Mouse (Mus musculus): ENCODE data around the gene Ptprb. TPM values are rescaled to one million over a fixed set of nuclear protein-coding genes. Genes with fewer than 3 reads are reported as not detected.

The Ptprb gene
- polyA plus RNA-seq, 1 experiment from 2014 or later, result 3.0 TPM

DNA sequence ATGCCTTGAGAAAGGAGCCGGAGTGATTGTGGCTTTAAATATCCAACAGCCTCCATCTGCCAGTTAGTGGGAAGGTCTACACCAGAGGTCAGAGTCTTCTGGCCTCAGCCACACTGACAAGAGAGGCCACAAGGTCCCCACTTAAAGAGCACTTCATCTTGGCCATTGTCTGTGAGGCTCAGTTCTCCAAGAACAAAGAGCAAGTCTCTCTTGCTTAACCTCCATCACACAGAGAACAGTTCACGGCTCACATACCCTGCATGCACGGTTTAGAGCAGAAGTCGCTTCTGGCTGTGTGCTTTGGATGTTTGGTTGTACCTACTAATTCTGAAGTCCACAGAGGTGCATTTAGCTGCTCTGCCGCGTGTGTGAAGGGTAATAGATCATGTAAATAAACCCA is 113.5 kb downstream of the Ptprb start:
- Histone ChIP-seq H3K9ac (no peak overlapping the region), H3K27ac (no peak overlapping the region), H3K4me3 (no peak overlapping the region), H3K36me3 (no peaks in the 10 kb centered on the region), H3K27me3 (0 out of 2 replicates have a peak, but pooled peaks cover 11% of the 10 kb centered on the region), H3K9me3 (no peaks in the 10 kb centered on the region), H3K4me1 (replicated peaks) (peaks cover 14% of the 10 kb centered on the region), H3K4me2 (no peak overlapping the region)
- WGBS, result 30% methylated on average over 6 of the region's 6 CpGs
- ATAC-seq (ENCODE audit: low FRiP score), result no peak

DNA sequence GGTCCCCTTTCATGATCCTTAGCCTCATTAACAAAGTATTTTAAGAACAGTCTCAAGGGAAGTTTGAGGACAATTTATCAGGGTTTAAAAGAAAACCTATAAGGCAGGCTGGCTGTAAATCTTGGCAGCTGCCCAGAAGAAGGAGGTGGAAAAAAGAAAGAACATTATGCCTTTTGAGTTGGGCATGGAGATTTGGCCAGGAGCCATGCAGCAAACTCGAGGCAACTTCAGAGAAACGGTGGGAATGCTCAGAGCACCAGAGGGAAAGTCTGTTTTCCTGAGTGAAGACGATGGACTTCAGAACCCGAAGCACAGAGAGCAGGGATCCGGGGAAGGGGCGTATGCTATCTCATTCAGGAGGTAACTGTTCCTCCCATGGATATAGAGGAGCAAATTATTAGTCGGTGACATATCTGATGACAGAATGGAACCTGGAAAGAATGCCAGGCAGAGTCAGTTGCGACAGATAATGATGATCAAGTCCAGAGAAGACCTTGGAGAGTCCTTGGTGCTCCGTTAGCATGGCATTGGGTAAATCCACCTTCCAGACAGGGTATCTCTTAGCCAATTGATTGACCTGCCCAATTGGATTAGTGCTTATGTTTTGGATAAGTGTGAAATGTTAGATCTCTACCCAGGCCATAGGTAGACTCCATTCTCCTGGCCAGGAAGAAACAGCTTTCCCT is 118.6 kb downstream of the Ptprb start:
- WGBS, result 75% methylated on average over 9 of the region's 9 CpGs
- Histone ChIP-seq H3K4me2 (no peak overlapping the region), H3K27me3 (0 out of 2 replicates have a peak, but pooled peaks cover 3% of the 10 kb centered on the region), H3K36me3 (no peaks in the 10 kb centered on the region), H3K4me3 (no peak overlapping the region), H3K9ac (no peak overlapping the region), H3K27ac (0 out of 2 replicates have a peak overlapping the region, but pooled peaks have one; percentile 8), H3K9me3 (no peaks in the 10 kb centered on the region), H3K4me1 (replicated peaks) (peaks cover 9% of the 10 kb centered on the region)
- no peak for ATAC-seq (ENCODE audit: low FRiP score)

DNA sequence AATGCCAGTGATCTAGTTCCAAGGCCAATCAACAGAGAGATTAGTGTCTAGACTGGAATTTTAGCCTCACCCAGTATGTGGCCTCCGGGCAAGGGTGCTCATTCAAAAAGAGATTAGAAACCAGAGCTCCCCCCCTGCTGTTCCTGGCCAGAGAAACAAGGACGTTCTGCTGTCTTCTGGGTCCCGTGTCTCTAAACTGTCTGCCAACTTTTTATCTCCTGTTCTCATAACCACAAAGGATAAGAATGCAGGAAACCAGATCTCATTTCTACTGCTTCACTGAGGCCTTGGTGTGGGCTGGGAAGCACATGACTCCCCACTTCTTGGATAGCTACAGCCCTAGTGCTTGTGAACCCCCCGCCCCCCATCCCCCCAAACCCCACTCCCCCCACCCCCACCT is 119.3 kb downstream of the Ptprb start:
- Histone ChIP-seq H3K36me3 (no peaks in the 10 kb centered on the region), H3K4me3 (no peak overlapping the region), H3K4me1 (replicated peaks) (peaks cover 7% of the 10 kb centered on the region; the same call in 1 of the 2 replicates), H3K27ac (no peak overlapping the region), H3K4me2 (no peak overlapping the region), H3K27me3 (0 out of 2 replicates have a peak, but pooled peaks cover 3% of the 10 kb centered on the region), H3K9me3 (no peaks in the 10 kb centered on the region), H3K9ac (no peak overlapping the region)
- WGBS, result 47% methylated on average over 4 of the region's 4 CpGs
- ATAC-seq (ENCODE audit: low FRiP score), result no peak

DNA sequence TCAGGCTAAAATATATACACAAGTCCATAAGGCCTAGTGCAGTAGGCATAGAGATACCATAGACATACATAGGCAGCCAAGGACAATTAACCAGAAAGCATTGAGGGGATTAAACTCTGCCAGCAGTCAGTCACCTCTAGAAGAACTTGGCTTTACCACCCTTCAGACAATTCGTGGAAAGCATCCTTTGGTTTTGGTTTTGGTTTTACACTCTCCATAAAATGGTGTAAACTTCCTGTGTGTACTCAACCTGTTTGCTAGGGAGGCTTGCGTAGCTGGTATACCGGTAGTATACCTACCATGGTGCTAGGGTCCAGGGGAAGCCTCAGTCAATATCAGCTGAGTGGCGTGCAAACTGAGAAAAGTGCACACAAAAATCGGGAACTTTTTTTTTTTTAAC is 121.0 kb downstream of the Ptprb start:
- H3K27ac ChIP-seq, result no peak overlapping the region
- no peak overlapping the region for H3K9ac ChIP-seq
- H3K4me1 ChIP-seq (replicated peaks), result peaks cover 7% of the 10 kb centered on the region; the same call in 1 of the 2 replicates
- H3K27me3 ChIP-seq, result no peaks in the 10 kb centered on the region
- no peak for ATAC-seq (ENCODE audit: low FRiP score)
- WGBS, result 85% methylated on average over 5 of the region's 5 CpGs
- H3K9me3 ChIP-seq, result no peaks in the 10 kb centered on the region
- H3K4me3 ChIP-seq, result no peak overlapping the region
- no peak overlapping the region for H3K4me2 ChIP-seq
- H3K36me3 ChIP-seq, result no peaks in the 10 kb centered on the region

DNA sequence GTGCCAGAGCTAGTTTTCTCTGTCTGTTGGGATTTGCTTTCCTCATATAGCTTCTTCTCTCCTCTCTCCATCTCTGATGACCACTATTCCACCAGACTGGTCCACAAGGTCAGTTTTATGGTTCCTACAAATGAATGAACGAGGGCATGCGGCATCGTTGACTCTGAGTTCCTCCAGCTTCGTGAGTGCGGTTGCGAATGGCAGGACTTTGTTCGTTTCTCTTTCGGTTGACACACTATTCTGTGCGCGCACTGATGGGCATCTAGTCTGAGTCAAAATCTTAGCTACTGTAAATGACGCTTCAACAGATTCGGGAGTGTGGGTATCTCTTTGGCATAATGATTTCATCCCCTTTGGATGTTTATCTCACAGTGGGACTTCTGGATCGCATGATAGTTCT is 121.6 kb downstream of the Ptprb start:
- Histone ChIP-seq H3K36me3 (no peaks in the 10 kb centered on the region), H3K9me3 (no peaks in the 10 kb centered on the region), H3K27ac (no peak overlapping the region), H3K4me3 (no peak overlapping the region), H3K9ac (no peak overlapping the region), H3K4me2 (no peak overlapping the region), H3K27me3 (no peaks in the 10 kb centered on the region), H3K4me1 (replicated peaks) (peaks cover 7% of the 10 kb centered on the region; the same call in 1 of the 2 replicates)
- no peak for ATAC-seq (ENCODE audit: low FRiP score)
- WGBS, result 90% methylated on average over 13 of the region's 13 CpGs

DNA sequence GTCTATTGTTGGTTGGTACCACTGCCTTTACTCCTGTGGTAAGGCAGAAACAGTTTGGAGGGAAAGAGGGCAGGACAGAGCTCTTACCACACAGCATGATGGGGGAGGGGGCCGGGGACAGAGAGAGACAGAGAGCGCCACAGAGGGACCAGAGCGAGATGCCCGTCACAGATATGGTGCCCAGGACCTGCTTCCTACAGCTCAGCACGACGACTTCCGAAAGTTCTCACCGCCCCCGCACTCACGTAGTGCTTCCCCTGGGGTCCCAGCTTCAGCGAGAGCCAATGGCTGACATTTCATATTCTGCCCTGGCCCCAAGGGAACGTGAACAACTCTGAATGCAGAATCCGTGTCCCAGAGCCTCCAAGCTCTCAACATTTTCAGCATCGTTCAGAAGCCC is 122.2 kb downstream of the Ptprb start:
- no peak overlapping the region for H3K27ac ChIP-seq
- no peaks in the 10 kb centered on the region for H3K27me3 ChIP-seq
- H3K9ac ChIP-seq, result 0 out of 2 replicates have a peak overlapping the region, but pooled peaks have one; percentile 19
- no peaks in the 10 kb centered on the region for H3K36me3 ChIP-seq
- peak overlapping the region; percentile 8; the same call in 1 of the 2 replicates for H3K4me3 ChIP-seq
- H3K9me3 ChIP-seq, result no peaks in the 10 kb centered on the region
- H3K4me1 ChIP-seq (replicated peaks), result peaks cover 7% of the 10 kb centered on the region; the same call in 1 of the 2 replicates
- WGBS, result 43% methylated on average over 14 of the region's 14 CpGs
- no peak for ATAC-seq (ENCODE audit: low FRiP score)
- H3K4me2 ChIP-seq, result peak overlapping the region; percentile 32

DNA sequence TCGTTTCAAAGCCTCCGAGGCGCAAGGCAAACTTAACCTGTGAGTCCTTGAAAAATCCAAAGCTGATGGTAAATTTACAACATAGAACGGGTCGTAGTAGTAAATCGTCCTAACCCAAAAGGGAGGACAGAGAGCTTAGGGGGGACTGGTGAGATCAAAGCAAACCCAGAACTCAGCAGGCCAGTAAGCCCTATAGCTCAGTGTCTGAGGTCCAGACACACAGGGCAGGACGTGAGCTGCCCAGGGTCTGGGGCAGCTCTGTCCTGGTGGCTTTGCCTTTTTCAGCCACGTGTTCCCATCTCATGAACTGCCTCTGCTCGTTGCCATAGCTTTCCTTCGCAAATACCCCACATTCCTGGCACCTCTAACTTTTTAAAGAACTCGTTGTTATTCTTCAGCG is 122.7 kb downstream of the Ptprb start:
- no peak for ATAC-seq (ENCODE audit: low FRiP score)
- H3K9me3 ChIP-seq, result no peaks in the 10 kb centered on the region
- H3K9ac ChIP-seq, result 0 out of 2 replicates have a peak overlapping the region, but pooled peaks have one; percentile 19
- H3K27me3 ChIP-seq, result no peaks in the 10 kb centered on the region
- H3K4me2 ChIP-seq, result peak overlapping the region; percentile 32
- H3K4me1 ChIP-seq (replicated peaks), result peaks cover 7% of the 10 kb centered on the region; the same call in 1 of the 2 replicates
- no peak overlapping the region for H3K27ac ChIP-seq
- peak overlapping the region; percentile 8; the same call in 1 of the 2 replicates for H3K4me3 ChIP-seq
- WGBS, result 60% methylated on average over 12 of the region's 12 CpGs
- H3K36me3 ChIP-seq, result no peaks in the 10 kb centered on the region

DNA sequence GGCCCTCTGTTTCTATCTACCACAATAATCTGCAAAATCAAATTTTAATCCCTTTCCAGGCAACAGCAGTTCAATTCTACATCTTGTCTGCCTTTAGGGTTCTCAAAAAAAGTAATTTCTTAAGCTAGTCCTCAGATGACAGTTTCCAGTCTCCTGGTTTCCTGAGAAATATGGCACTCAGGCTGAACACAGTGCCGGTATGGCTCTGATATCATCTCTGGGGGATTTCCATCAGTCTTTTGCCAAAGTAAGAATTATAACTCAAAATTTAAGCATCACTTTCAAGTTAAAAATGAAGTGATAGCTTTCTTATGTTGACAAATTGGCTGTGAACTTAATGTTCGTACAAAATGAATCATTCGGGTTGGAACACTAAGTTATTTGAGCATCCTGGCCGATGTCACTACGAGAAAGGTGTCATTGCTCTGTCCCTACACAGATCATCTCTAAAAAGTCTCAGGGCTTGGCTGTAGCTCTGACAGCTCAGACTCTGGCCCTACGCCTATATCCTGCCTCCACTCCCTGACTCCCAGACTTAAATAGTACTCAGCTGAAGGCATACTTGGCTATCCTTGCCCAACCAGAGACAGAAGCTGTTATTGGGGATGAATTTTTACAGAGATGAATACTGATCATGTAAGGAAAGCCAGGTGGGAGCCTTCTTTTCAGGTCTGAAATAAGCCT is 127.6 kb downstream of the Ptprb start:
- H3K4me3 ChIP-seq, result no peak overlapping the region
- no peak for ATAC-seq (ENCODE audit: low FRiP score)
- H3K36me3 ChIP-seq, result no peaks in the 10 kb centered on the region
- H3K27me3 ChIP-seq, result no peaks in the 10 kb centered on the region
- no peak overlapping the region for H3K27ac ChIP-seq
- H3K9ac ChIP-seq, result no peak overlapping the region
- no peak overlapping the region for H3K4me2 ChIP-seq
- H3K9me3 ChIP-seq, result no peaks in the 10 kb centered on the region
- WGBS, result 91% methylated on average over 6 of the region's 6 CpGs
- H3K4me1 ChIP-seq (replicated peaks), result peaks cover 7% of the 10 kb centered on the region

DNA sequence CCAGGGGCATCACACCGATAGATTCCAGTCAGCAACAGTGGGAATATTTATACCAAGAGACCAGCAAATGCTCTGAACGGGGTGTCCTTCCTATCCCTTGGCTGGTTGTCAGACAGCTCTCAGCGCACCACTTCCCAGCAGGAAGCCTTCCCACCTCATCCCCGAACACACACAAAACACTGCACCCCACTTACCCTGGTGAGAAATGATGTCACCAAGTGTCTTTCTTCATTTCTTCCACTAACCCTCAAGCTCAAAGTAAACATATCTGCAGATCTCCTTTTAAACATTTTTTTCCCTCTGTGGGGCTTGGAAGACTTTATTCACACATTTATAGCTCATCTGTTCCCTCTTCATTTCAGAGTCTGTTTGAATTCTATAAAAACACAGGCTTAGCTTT is 128.4 kb downstream of the Ptprb start:
- H3K4me3 ChIP-seq, result no peak overlapping the region
- no peak overlapping the region for H3K9ac ChIP-seq
- WGBS, result 84% methylated on average over 4 of the region's 4 CpGs
- H3K27ac ChIP-seq, result no peak overlapping the region
- H3K36me3 ChIP-seq, result no peaks in the 10 kb centered on the region
- no peak overlapping the region for H3K4me2 ChIP-seq
- no peaks in the 10 kb centered on the region for H3K9me3 ChIP-seq
- no peak for ATAC-seq (ENCODE audit: low FRiP score)
- H3K4me1 ChIP-seq (replicated peaks), result peaks cover 8% of the 10 kb centered on the region
- H3K27me3 ChIP-seq, result no peaks in the 10 kb centered on the region

DNA sequence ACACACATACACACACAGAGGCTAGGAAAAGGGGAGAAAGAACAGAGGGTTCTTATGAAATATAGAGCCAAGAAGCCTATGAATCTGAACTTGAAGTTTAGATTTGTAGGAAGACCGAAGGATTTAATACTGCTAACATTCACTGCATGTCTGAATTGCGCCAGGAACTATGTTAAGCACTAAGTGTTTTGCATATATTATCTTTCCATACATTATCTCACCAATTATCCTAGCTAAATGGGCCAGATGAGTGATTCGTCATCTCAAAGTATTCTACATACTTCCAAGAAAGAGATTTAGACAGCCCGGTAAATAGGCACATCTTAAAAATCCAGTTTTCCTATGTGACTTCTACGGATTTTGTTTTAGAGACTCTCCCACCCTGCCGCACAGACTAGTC is 129.7 kb downstream of the Ptprb start:
- Histone ChIP-seq H3K4me2 (no peak overlapping the region), H3K4me3 (no peak overlapping the region), H3K4me1 (replicated peaks) (peaks cover 8% of the 10 kb centered on the region), H3K9me3 (no peaks in the 10 kb centered on the region), H3K9ac (no peak overlapping the region), H3K36me3 (no peaks in the 10 kb centered on the region), H3K27ac (no peak overlapping the region), H3K27me3 (no peaks in the 10 kb centered on the region)
- WGBS, result 93% methylated on average over 6 of the region's 6 CpGs
- ATAC-seq (ENCODE audit: low FRiP score), result no peak

DNA sequence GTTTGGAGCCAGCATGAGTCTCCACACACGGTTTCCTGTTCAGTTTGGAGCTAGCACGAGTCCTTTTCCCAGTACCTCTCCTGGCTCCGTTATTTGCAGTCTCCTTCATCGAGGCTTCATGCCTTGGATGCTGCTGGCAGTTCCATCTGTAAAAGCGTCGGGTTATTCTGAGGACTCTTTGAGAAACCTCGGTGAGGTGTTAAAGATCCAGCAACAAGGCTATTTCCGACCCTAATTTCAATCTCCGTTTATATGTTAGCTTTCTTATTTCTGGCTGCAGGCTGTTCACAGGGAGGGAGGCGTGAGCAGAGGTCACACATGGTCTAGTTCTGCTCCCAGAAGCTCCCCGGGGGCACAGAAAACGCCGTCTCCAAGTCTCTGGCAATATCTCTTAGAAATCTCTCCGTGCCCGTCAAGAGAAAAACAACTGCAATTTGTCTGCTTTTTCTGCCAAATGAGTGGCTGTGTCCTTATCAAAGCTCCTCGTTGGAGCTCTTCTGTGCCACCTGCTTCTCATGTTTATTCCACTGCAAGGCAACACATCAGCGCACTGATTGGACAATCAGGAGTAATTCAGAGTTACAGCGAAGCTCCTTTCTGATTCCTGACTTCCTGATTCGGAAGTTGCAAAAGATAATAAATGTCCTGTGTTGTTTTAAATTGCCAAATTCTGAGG is 132.5 kb downstream of the Ptprb start:
- H3K4me1 ChIP-seq (replicated peaks), result peaks cover 8% of the 10 kb centered on the region
- no peaks in the 10 kb centered on the region for H3K27me3 ChIP-seq
- no peaks in the 10 kb centered on the region for H3K36me3 ChIP-seq
- 61% methylated on average over 19 of the region's 19 CpGs for WGBS
- no peak overlapping the region for H3K27ac ChIP-seq
- no peaks in the 10 kb centered on the region for H3K9me3 ChIP-seq
- peak overlapping the region; percentile 31; the same call in 1 of the 2 replicates for H3K4me2 ChIP-seq
- H3K9ac ChIP-seq, result no peak overlapping the region
- ATAC-seq (ENCODE audit: low FRiP score), result no peak
- H3K4me3 ChIP-seq, result no peak overlapping the region

DNA sequence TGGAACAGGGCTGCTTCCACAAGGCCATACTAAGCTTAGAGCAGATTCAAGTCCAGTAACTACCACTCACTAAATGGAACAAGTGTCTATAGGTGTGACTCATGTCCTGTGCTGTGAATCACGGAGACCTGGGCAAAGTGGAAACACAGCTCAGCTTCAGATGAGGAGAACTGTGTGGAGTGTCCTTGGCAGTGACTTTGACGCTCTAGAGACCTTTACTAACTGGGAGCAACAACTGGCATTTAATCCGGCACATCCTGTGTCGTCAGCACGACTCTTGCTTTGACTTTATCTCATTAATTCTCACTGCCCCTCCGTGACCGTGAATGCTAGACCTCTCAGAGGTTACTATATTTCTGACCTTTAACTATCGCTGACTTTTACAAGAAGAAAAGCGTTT is 135.5 kb downstream of the Ptprb start:
- Histone ChIP-seq H3K4me2 (no peak overlapping the region), H3K4me3 (no peak overlapping the region), H3K9me3 (no peaks in the 10 kb centered on the region), H3K9ac (no peak overlapping the region), H3K36me3 (peaks cover 11% of the 10 kb centered on the region), H3K27ac (no peak overlapping the region), H3K4me1 (replicated peaks) (peaks cover 8% of the 10 kb centered on the region), H3K27me3 (no peaks in the 10 kb centered on the region)
- no peak for ATAC-seq (ENCODE audit: low FRiP score)
- 71% methylated on average over 9 of the region's 9 CpGs for WGBS

Measured in hindbrain, embryonic 13.5 days (tissue).